18 mouse cellular contexts compared by ENCODE assay signal in genomic region chr5:116542317-116542716, GRCm38 (mm10). TPM values are rescaled to one million over a fixed set of nuclear protein-coding genes. Genes with fewer than 3 reads are reported as not detected.
DNase-seq lines count a peak whose midpoint lies in the region; ATAC-seq and TF ChIP-seq lines count a peak whose summit lies in the region.
"Had no signal": no experiment of that assay in that cellular context is flagged by ENCODE, and none has a peak within 500 bp of the region (broad histone marks: within the 10 kb centered on the region; RNA-seq: fewer than 3 reads in every experiment).

No protein-coding gene starts in this region.

- no peak overlapping the region for H3K9ac ChIP-seq in intestine, postnatal 0 days (ENCODE audit: low read depth, low read length)
- H3K9ac ChIP-seq in intestine, embryonic 15.5 days: no peak overlapping the region
- no peak overlapping the region for H3K9ac ChIP-seq in liver, postnatal 0 days (replicated peaks)
- H3K9ac ChIP-seq in liver, embryonic 11.5 days (ENCODE audit: low read depth, low read length): no peak overlapping the region
- no peak overlapping the region for H3K9ac ChIP-seq in ES-Bruce4 (ENCODE audit: low read depth, poor library complexity, severe bottlenecking)
- H3K9ac ChIP-seq: heart, embryonic 15.5 days; limb, embryonic 13.5 days; stomach, embryonic 15.5 days had no signal

- no peaks in the 10 kb centered on the region for H3K9me3 ChIP-seq in intestine, postnatal 0 days (ENCODE audit: control insufficient read depth)
- H3K9me3 ChIP-seq in intestine, embryonic 15.5 days: no peaks in the 10 kb centered on the region
- H3K9me3 ChIP-seq in liver, postnatal 0 days (ENCODE audit: low read length): 0 out of 2 replicates have a peak, but pooled peaks cover 2% of the 10 kb centered on the region
- H3K9me3 ChIP-seq in liver, embryonic 11.5 days (ENCODE audit: control insufficient read depth, low read length): no peaks in the 10 kb centered on the region
- no peaks in the 10 kb centered on the region for H3K9me3 ChIP-seq in ES-Bruce4 (replicated peaks; ENCODE audit: control insufficient read depth, insufficient read depth, low read length, poor library complexity, severe bottlenecking)
- H3K9me3 ChIP-seq: heart, embryonic 15.5 days; stomach, embryonic 15.5 days had no signal

- H3K4me1 ChIP-seq in intestine, postnatal 0 days (replicated peaks; ENCODE audit: control insufficient read depth, insufficient read depth, low read length): no peaks in the 10 kb centered on the region
- H3K4me1 ChIP-seq in intestine, embryonic 15.5 days (replicated peaks): no peaks in the 10 kb centered on the region
- no peaks in the 10 kb centered on the region for H3K4me1 ChIP-seq in liver, postnatal 0 days (ENCODE audit: insufficient read depth)
- H3K4me1 ChIP-seq in liver, embryonic 11.5 days (replicated peaks; ENCODE audit: control insufficient read depth, insufficient read depth, low read length): no peaks in the 10 kb centered on the region
- no peaks in the 10 kb centered on the region for H3K4me1 ChIP-seq in ES-Bruce4 (ENCODE audit: control insufficient read depth, insufficient read depth, low read length)
- H3K4me1 ChIP-seq: limb, embryonic 13.5 days; stomach, embryonic 15.5 days had no signal

- no peak for DNase-seq in liver, postnatal 0 days
- DNase-seq in liver, embryonic 11.5 days (ENCODE audit: low spot score): no peak
- DNase-seq in ZHBTc4 (ENCODE audit: low read depth, low spot score): peak; percentile 94
- no peak for DNase-seq in Muller cell, postnatal 12 days (ENCODE audit: inconsistent ontology term)
- DNase-seq in urinary bladder, postnatal 4 days (ENCODE audit: low spot score in 2 of 2): no peak
- DNase-seq: adrenal gland, postnatal 25 days; cerebellum, adult 9-10 months; heart, adult 11 months; layer of hippocampus, adult 9-11 months; thymus, postnatal 14 days had no signal

- H3K4me3 ChIP-seq in intestine, postnatal 0 days (ENCODE audit: low read depth, low read length): no peak overlapping the region
- no peak overlapping the region for H3K4me3 ChIP-seq in intestine, embryonic 15.5 days (replicated peaks)
- no peak overlapping the region for H3K4me3 ChIP-seq in liver, postnatal 0 days (ENCODE audit: low read depth, low read length)
- H3K4me3 ChIP-seq in liver, embryonic 11.5 days (ENCODE audit: low read depth, low read length): no peak overlapping the region
- no peak overlapping the region for H3K4me3 ChIP-seq in ES-Bruce4 (ENCODE audit: low read depth, low read length)
- H3K4me3 ChIP-seq: heart, embryonic 15.5 days; limb, embryonic 13.5 days; stomach, embryonic 15.5 days had no signal

- no peak overlapping the region for H3K27ac ChIP-seq in intestine, postnatal 0 days (ENCODE audit: low read depth, low read length)
- H3K27ac ChIP-seq in intestine, embryonic 15.5 days: no peak overlapping the region
- no peak overlapping the region for H3K27ac ChIP-seq in liver, postnatal 0 days (ENCODE audit: low read depth)
- H3K27ac ChIP-seq in liver, embryonic 11.5 days (ENCODE audit: low read depth, low read length): no peak overlapping the region
- no peak overlapping the region for H3K27ac ChIP-seq in ES-Bruce4 (ENCODE audit: insufficient read depth, low read length)
- H3K27ac ChIP-seq: heart, embryonic 15.5 days; limb, embryonic 13.5 days; stomach, embryonic 15.5 days had no signal

- TF ChIP-seq EP300 in liver, postnatal 0 days (IDR thresholded peaks at IDR 0.05; ENCODE audit: low read depth): no peak
- no peak for TF ChIP-seq EP300 in ES-Bruce4 (IDR thresholded peaks at IDR 0.05; ENCODE audit: insufficient read depth, low read depth, low read length)

- WGBS in intestine, postnatal 0 days: 44% methylated on average over 7 of the region's 7 CpGs
- 61% methylated on average over 7 of the region's 7 CpGs for WGBS in intestine, embryonic 15.5 days
- WGBS in liver, postnatal 0 days (ENCODE audit: insufficient replicate concordance): 48% methylated on average over 7 of the region's 7 CpGs
- 50% methylated on average over 7 of the region's 7 CpGs for WGBS in liver, embryonic 11.5 days

- no peak for ATAC-seq in intestine, postnatal 0 days
- no peak for ATAC-seq in intestine, embryonic 15.5 days
- ATAC-seq in liver, postnatal 0 days: no peak
- ATAC-seq in liver, embryonic 11.5 days (replicated peaks; ENCODE audit: low FRiP score): no peak
- ATAC-seq: activated CD4-positive, CD25-positive, alpha-beta regulatory T cell, adult 4 months had no signal

- H3K4me2 ChIP-seq in intestine, postnatal 0 days (replicated peaks; ENCODE audit: low read depth): no peak overlapping the region
- no peak overlapping the region for H3K4me2 ChIP-seq in intestine, embryonic 15.5 days (replicated peaks)
- H3K4me2 ChIP-seq in liver, postnatal 0 days (ENCODE audit: low read depth, low read length): no peak overlapping the region
- H3K4me2 ChIP-seq in liver, embryonic 11.5 days: no peak overlapping the region
- H3K4me2 ChIP-seq: heart, embryonic 15.5 days; limb, embryonic 13.5 days; stomach, embryonic 15.5 days had no signal

- H3K36me3 ChIP-seq in intestine, postnatal 0 days (ENCODE audit: control insufficient read depth, insufficient read depth): no peaks in the 10 kb centered on the region
- no peaks in the 10 kb centered on the region for H3K36me3 ChIP-seq in intestine, embryonic 15.5 days
- H3K36me3 ChIP-seq in liver, postnatal 0 days (replicated peaks; ENCODE audit: insufficient read depth, low read length): no peaks in the 10 kb centered on the region
- no peaks in the 10 kb centered on the region for H3K36me3 ChIP-seq in liver, embryonic 11.5 days (ENCODE audit: control insufficient read depth, insufficient read depth, low read length)
- H3K36me3 ChIP-seq in ES-Bruce4 (ENCODE audit: control insufficient read depth, insufficient read depth, low read length, poor library complexity, severe bottlenecking): no peaks in the 10 kb centered on the region
- H3K36me3 ChIP-seq: heart, embryonic 15.5 days; limb, embryonic 13.5 days; stomach, embryonic 15.5 days had no signal

- peak; percentile 25; the same call in 1 of the 2 replicates for TF ChIP-seq CTCF in intestine, postnatal 0 days (IDR thresholded peaks at IDR 0.05; ENCODE audit: low read depth)
- TF ChIP-seq CTCF in liver, postnatal 0 days (IDR thresholded peaks at IDR 0.05; ENCODE audit: low read depth): peak; percentile 13; the same call in 1 of the 2 replicates
- TF ChIP-seq CTCF in ES-Bruce4 (IDR thresholded peaks at IDR 0.05; ENCODE audit: low read depth, low read length): peak; percentile 67

- no peaks in the 10 kb centered on the region for H3K27me3 ChIP-seq in intestine, postnatal 0 days (replicated peaks; ENCODE audit: control insufficient read depth, insufficient read depth, low read length)
- H3K27me3 ChIP-seq in intestine, embryonic 15.5 days (replicated peaks): no peaks in the 10 kb centered on the region
- no peaks in the 10 kb centered on the region for H3K27me3 ChIP-seq in liver, postnatal 0 days (ENCODE audit: insufficient read depth, low read length)
- no peaks in the 10 kb centered on the region for H3K27me3 ChIP-seq in liver, embryonic 11.5 days (replicated peaks; ENCODE audit: control insufficient read depth, insufficient read depth, low read length)
- no peaks in the 10 kb centered on the region for H3K27me3 ChIP-seq in ES-Bruce4 (ENCODE audit: control insufficient read depth, insufficient read depth, low read length, poor library complexity, severe bottlenecking)
- H3K27me3 ChIP-seq: heart, embryonic 15.5 days; limb, embryonic 13.5 days; stomach, embryonic 15.5 days had no signal

- TF ChIP-seq POLR2A in ES-Bruce4 (IDR thresholded peaks at IDR 0.05; ENCODE audit: insufficient read depth, low read length): no peak

RNA-seq across cellular contexts. Expression of gene Srrm4, which starts 49.3 kb away (rescaled TPM):
- 0.52 and 0.77 TPM in 2 replicates for polyA plus RNA-seq in intestine, postnatal 0 days (2015; fragmentation: Nextera tagmentation; extraction: Ambion mirVana)
- polyA plus RNA-seq in intestine, embryonic 15.5 days (2015; fragmentation: Nextera tagmentation; extraction: Ambion mirVana): 1.5 and 1.6 TPM in 2 replicates
- polyA plus RNA-seq in liver, postnatal 0 days (2015; fragmentation: Nextera tagmentation; extraction: Ambion mirVana): 0.65 and 1.0 TPM in 2 replicates
- polyA plus RNA-seq in liver, embryonic 11.5 days (2014; fragmentation: Nextera tagmentation; extraction: Ambion mirVana): 0.11 and 0.19 TPM in 2 replicates
- 0.48 and 0.58 TPM in 2 replicates for polyA plus RNA-seq in ES-Bruce4 (2011; ENCODE audit: insufficient read depth, insufficient read length, low read depth, missing spikeins)
- polyA plus RNA-seq: activated CD4-positive, CD25-positive, alpha-beta regulatory T cell, adult 4 months; spleen, adult 2 months had no signal

Comparison
In these comparisons a context has a peak if more than half of its experiments do, and no peak if none do; other contexts are left out.
1. CTCF ChIP-seq: peak in every context shown above with its lines; median percentile 67 in ES-Bruce4; 25 in intestine, postnatal 0 days; 13 in liver, postnatal 0 days.